Mouse (Mus musculus): ENCODE data around the gene Mrrf.

DNA sequence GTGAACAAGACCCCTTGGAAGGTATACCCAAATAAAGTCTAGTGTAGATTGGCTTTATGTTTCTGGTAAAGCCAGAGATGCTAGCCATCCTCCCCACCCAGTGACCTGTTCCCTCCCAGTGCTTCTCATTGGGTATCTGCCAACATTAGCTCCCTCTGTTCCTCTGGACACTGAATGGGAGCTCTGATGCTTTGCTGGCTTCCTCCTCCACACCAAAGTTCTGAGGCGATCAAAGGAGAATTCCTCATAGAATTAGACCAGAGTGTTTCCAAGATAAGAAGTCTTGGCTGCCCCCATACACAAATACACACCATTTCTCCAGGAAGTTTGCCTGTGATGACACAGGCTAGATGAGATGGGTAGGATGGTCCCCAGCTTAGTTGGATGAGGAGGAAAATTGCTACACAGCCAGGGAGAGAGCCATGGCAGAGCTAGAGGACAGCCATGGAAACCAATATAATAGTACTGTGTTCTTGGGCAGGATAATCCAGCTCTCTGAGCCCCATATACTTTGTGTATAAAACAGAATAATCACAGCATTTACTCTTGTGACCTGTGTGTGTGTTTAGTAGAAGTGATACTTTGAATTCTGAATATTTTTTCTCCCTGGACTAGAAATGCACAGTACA, 31.9 kb downstream of the Mrrf start:
- TF ChIP-seq CTCF (IDR thresholded peaks at IDR 0.05; ENCODE audit: low read depth) = no peak
- TF ChIP-seq EP300 (IDR thresholded peaks at IDR 0.05; ENCODE audit: low read depth) = no peak

Data from liver, postnatal 0 days (tissue).